Mouse (Mus musculus) G1E (cell line): Measurements from ENCODE around the gene Prss33. TPM values are rescaled to one million over a fixed set of nuclear protein-coding genes. Genes with fewer than 3 reads are reported as not detected.

Experiments
- ATAC-seq: 2 replicates; pipeline ENCODE4 v1.8.0; 2016; ENCODE audit warnings: mild to moderate bottlenecking; ENCODE audit not compliant: insufficient number of reproducible peaks, poor library complexity, low FRiP score, severe bottlenecking; ENCODE audit errors: extremely low read depth
- DNase-seq: peaks from one replicate; pipeline ENCODE4 v3.0.0; 2012; ENCODE audit warnings: low spot score
- H3K27me3 ChIP-seq: 2 replicates; pipeline ENCODE4 v1.6.1; 2012; ENCODE audit warnings: mild to moderate bottlenecking, low read length, inconsistent platforms; ENCODE audit not compliant: insufficient read depth
- H3K36me3 ChIP-seq: replicated peaks from 2 replicates; pipeline ENCODE3; 2012; ENCODE audit warnings: mild to moderate bottlenecking, inconsistent platforms
- H3K4me1 ChIP-seq: 2 replicates; pipeline ENCODE4 v1.6.1; 2012; ENCODE audit warnings: low read depth, low read length, inconsistent platforms, mixed read lengths; ENCODE audit not compliant: insufficient read depth
- H3K4me3 ChIP-seq: 2 replicates; pipeline ENCODE4 v1.5.1; 2012; ENCODE audit warnings: low read depth, mild to moderate bottlenecking, inconsistent platforms, low read length, moderate library complexity, mixed read lengths
- H3K9me3 ChIP-seq: replicated peaks from 2 replicates; pipeline ENCODE4 v1.6.1; 2012; ENCODE audit warnings: inconsistent platforms
- CTCF ChIP-seq: IDR thresholded peaks from 2 replicates; pipeline ENCODE4 v1.5.1; 2012; ENCODE audit warnings: low read depth, low read length, inconsistent platforms, mixed read lengths
- GATA1 ChIP-seq: IDR thresholded peaks from 2 replicates; pipeline ENCODE4 v1.6.1; 2012; ENCODE audit warnings: borderline replicate concordance, low read length, inconsistent platforms, mixed read lengths
- GATA2 ChIP-seq: IDR thresholded peaks from 2 replicates; pipeline ENCODE4 v1.6.1; 2012; ENCODE audit warnings: low read depth, low read length, inconsistent platforms, borderline replicate concordance
- POLR2AphosphoS5 ChIP-seq: IDR thresholded peaks from 2 replicates; pipeline ENCODE4 v1.6.1; 2012; ENCODE audit warnings: low read depth, low read length, inconsistent platforms; ENCODE audit not compliant: insufficient replicate concordance
- TAL1 ChIP-seq: conservative IDR thresholded peaks from 2 replicates; pipeline ENCODE4 v1.6.1; 2012; ENCODE audit warnings: low read depth, low read length, inconsistent platforms, mixed read lengths
- polyA plus RNA-seq: library from polyadenylated mRNA; stranded (reverse); fragments of >175 nt; gene quantifications from 2 replicates; pipeline ENCODE4 v1.2.3, GENCODE M21; 2012
- total RNA-seq, 2 experiments: library from RNA; stranded (forward) in 1 of 2; stranded (reverse) in 1 of 2; fragments of 200-1000 nt in 1 of 2; fragments of >200 nt in 1 of 2; fragmentation: Nextera tagmentation in 1 of 2; gene quantifications; 2 replicates each; pipeline ENCODE4 v1.2.3; 2014 to 2017

Gene Prss33
- total and polyA plus RNA-seq, 3 experiments, result 0.11 TPM; not detected in 2

DNA sequence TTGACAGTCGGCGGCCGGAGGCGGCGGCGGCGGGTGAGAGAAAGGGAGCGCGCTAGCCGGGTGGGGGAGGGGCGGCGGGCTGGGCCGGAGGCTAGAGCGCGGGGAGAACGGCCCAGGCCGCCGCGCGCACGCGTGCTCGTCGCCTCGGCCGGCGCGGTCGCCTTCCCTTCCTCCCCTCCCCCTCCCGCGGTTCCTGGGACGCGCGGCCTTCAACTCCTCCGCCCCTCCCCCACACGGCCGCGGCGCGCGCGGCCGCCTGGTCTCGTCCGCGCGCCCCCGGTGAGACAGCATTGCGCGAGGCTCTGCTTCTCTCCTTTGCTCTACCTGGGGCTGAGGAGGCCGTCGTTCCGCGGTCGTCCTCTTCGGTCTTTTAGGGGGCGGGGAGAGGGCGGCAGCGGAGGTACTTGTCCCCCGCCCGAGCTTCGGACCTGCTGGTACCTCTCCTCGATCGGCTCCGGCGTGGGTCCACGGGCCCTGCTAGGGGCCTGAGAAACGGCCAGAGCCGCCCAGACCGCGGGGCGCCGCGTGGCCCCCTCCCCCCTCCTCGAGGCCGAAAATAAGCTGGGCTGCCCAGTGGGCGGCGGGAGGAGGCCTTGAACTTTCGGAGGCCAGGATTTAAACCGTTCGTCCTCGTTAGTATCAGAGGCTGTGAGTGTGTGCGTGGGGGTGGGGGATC lies 32.4 kb downstream of the Prss33 start:
- Histone ChIP-seq H3K4me1 (peaks cover 27% of the 10 kb centered on the region), H3K4me3 (peak overlapping the region; percentile 87), H3K27me3 (no peaks in the 10 kb centered on the region), H3K9me3 (no peaks in the 10 kb centered on the region), H3K36me3 (peaks cover 24% of the 10 kb centered on the region)
- TF ChIP-seq POLR2AphosphoS5 (no peak), CTCF (no peak), GATA1 (no peak), GATA2 (no peak), TAL1 (no peak)
- ATAC-seq, result no peak
- DNase-seq, result peak; percentile 65

DNA sequence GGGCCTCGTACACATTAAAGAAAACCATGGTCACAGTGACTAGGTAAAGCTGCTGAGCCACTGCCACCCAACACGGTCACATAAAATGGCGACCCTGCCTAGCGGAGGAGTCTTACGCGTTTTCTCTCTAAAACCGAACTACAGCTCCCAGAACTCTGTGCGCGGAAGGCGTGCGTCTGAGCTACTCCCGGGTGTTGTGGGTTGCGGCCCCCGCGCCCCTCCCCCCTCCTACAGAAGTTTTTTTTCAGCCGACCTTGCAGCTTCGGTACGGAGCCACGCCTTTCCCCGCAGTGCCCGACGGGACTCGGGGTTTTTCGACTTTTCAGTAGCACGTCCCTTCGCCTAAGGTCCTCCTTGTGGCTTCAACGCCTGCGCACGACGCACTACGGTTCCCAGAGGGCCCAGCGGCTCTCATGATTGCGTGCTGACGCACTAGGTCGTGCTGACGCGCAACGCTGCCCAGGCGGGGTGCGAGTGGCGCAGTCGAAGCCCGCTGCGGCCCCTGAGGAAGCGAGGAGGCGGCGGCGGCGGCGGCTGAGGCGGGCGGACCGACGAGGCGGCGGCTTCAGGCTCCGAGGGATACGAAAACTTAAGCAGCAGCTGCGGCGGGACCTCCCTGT lies 33.0 kb downstream of the Prss33 start:
- H3K4me3 ChIP-seq, result peak overlapping the region; percentile 87
- no peaks in the 10 kb centered on the region for H3K9me3 ChIP-seq
- TF ChIP-seq GATA1 (no peak), POLR2AphosphoS5 (no peak), TAL1 (no peak), GATA2 (no peak), CTCF (no peak)
- peaks cover 27% of the 10 kb centered on the region for H3K4me1 ChIP-seq
- peak; percentile 81 for DNase-seq
- ATAC-seq, result peak; percentile 93
- peaks cover 18% of the 10 kb centered on the region for H3K36me3 ChIP-seq
- no peaks in the 10 kb centered on the region for H3K27me3 ChIP-seq

DNA sequence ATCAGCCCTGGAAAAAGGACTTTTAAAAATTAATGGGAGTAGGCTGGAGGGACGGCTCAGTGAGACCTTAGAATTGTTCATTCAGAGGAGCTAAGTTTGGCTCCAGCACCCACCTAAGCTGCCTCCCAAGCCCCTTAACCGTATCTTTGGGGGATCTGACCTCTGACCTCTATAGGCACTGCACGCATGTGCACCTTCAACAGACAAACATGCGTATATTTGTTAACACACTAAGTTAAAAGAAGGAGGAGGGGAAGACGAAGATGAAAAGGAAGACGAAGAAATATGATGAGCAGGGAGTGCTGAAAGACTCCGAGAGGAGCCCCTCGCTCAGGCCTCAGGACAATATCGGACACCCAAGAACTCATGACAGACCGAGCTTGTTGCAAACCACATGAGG lies 34.2 kb downstream of the Prss33 start:
- H3K9me3 ChIP-seq, result no peaks in the 10 kb centered on the region
- ATAC-seq (no peak), DNase-seq (no peak)
- H3K4me3 ChIP-seq, result no peak overlapping the region; the same call in 1 of the 2 replicates
- H3K36me3 ChIP-seq, result peaks cover 5% of the 10 kb centered on the region
- TF ChIP-seq POLR2AphosphoS5 (no peak), TAL1 (no peak), GATA1 (no peak), CTCF (no peak), GATA2 (no peak)
- no peaks in the 10 kb centered on the region for H3K27me3 ChIP-seq
- H3K4me1 ChIP-seq, result peaks cover 21% of the 10 kb centered on the region

DNA sequence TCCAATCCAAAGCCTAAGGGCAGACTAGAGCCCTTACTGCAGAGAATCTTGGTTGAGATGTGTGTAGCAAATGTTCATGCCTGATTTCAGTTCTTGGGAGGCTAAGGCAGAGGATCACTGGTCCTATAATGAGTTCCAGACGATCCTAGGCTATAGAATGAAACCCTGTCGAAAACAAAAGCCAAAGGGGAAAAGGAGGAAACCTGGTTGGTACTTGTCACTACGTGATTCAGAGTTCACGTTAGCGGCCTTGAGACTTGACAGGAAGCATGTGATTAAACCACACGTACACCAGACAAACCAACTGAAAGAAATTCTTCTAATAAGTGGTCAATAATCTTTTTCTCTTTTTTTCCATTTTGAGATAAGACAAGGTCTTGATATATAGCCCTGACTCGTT lies 38.5 kb downstream of the Prss33 start:
- ATAC-seq, result no peak
- no peak for DNase-seq
- no peak overlapping the region for H3K4me3 ChIP-seq
- TF ChIP-seq TAL1 (no peak), CTCF (no peak), GATA1 (no peak), GATA2 (no peak), POLR2AphosphoS5 (no peak)
- no peaks in the 10 kb centered on the region for H3K36me3 ChIP-seq
- H3K9me3 ChIP-seq, result no peaks in the 10 kb centered on the region
- peaks cover 5% of the 10 kb centered on the region for H3K4me1 ChIP-seq
- peaks cover 10% of the 10 kb centered on the region for H3K27me3 ChIP-seq

DNA sequence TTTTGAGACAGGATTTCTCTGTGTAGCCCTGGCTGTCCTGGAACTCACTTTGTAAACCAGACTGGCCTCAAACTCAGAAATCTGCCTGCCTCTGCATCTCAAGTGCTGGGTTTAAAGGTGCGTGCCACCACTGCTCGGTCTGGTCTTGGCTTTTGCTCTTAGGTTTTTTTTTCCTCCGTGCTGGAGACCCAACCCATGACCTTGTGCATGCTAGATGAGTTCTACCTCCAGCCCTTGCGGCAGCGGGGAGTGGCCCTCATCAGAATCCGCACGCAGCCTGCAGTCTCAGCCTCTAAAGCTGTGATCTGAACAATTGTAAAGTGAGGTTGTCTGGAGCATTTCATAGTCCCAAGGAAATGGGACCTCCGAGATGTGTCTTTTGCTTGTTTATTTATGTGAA lies 40.5 kb downstream of the Prss33 start:
- H3K9me3 ChIP-seq, result no peaks in the 10 kb centered on the region

DNA sequence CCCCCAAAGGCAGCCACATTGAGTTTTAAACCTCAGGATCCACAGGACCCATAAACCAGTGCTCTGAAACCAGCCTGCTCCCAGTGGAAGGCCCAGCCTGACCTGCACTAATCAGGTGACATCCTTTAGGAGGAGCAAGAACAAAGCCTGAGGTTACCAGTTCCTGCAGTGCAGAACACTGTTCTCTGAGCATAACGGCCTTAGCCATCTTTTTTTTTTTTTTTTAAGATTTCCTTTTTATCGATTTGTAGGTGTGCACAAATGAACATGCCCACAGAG lies 44.8 kb downstream of the Prss33 start:
- no peak for TF ChIP-seq GATA2
- TF ChIP-seq CTCF, result no peak
- TF ChIP-seq GATA1, result no peak
- TF ChIP-seq TAL1, result no peak
- no peak for TF ChIP-seq POLR2AphosphoS5
- Histone ChIP-seq H3K4me1 (no peaks in the 10 kb centered on the region), H3K27me3 (peaks cover 38% of the 10 kb centered on the region), H3K9me3 (no peaks in the 10 kb centered on the region), H3K36me3 (no peaks in the 10 kb centered on the region), H3K4me3 (no peak overlapping the region)
- no peak for DNase-seq
- no peak for ATAC-seq

More for the DNA sequence above, 40.5 kb downstream of the Prss33 start:
- DNase-seq (no peak), ATAC-seq (no peak)
- H3K4me1 ChIP-seq, result no peaks in the 10 kb centered on the region
- H3K36me3 ChIP-seq, result no peaks in the 10 kb centered on the region
- H3K4me3 ChIP-seq, result no peak overlapping the region
- H3K27me3 ChIP-seq, result peaks cover 26% of the 10 kb centered on the region
- TF ChIP-seq TAL1 (no peak), POLR2AphosphoS5 (no peak), GATA1 (no peak), GATA2 (no peak), CTCF (no peak)
